Mouse (Mus musculus): ENCODE results near the gene Gsg1l. TPM values are rescaled to one million over a fixed set of nuclear protein-coding genes. Genes with fewer than 3 reads are reported as not detected.

Gsg1l gene
- polyA plus RNA-seq, 1 experiment = not detected

GRCm38 (mm10) chr7:125931602-125932001 lies 150.6 kb downstream of the Gsg1l start:
- Histone ChIP-seq H3K4me1 (ENCODE audit: control insufficient read depth, insufficient read depth, low read length) (no peaks in the 10 kb centered on the region), H3K36me3 (ENCODE audit: control insufficient read depth, insufficient read depth, low read length, poor library complexity, severe bottlenecking) (no peaks in the 10 kb centered on the region), H3K4me3 (ENCODE audit: low read depth, low read length) (no peak overlapping the region), H3K9ac (ENCODE audit: low read depth, poor library complexity, severe bottlenecking) (no peak overlapping the region), H3K27me3 (ENCODE audit: control insufficient read depth, insufficient read depth, low read length, poor library complexity, severe bottlenecking) (no peaks in the 10 kb centered on the region), H3K9me3 (replicated peaks; ENCODE audit: control insufficient read depth, insufficient read depth, low read length, poor library complexity, severe bottlenecking) (no peaks in the 10 kb centered on the region), H3K27ac (ENCODE audit: insufficient read depth, low read length) (no peak overlapping the region)
- TF ChIP-seq CTCF (IDR thresholded peaks at IDR 0.05; ENCODE audit: low read depth, low read length) = no peak
- TF ChIP-seq EP300 (IDR thresholded peaks at IDR 0.05; ENCODE audit: insufficient read depth, low read depth, low read length) = no peak
- TF ChIP-seq POLR2A (IDR thresholded peaks at IDR 0.05; ENCODE audit: insufficient read depth, low read length) = no peak

- Histone ChIP-seq H3K27ac (ENCODE audit: insufficient read depth, low read length) (no peak overlapping the region), H3K9me3 (replicated peaks; ENCODE audit: control insufficient read depth, insufficient read depth, low read length, poor library complexity, severe bottlenecking) (no peaks in the 10 kb centered on the region), H3K4me3 (ENCODE audit: low read depth, low read length) (no peak overlapping the region), H3K4me1 (ENCODE audit: control insufficient read depth, insufficient read depth, low read length) (no peaks in the 10 kb centered on the region), H3K9ac (ENCODE audit: low read depth, poor library complexity, severe bottlenecking) (no peak overlapping the region), H3K27me3 (ENCODE audit: control insufficient read depth, insufficient read depth, low read length, poor library complexity, severe bottlenecking) (no peaks in the 10 kb centered on the region), H3K36me3 (ENCODE audit: control insufficient read depth, insufficient read depth, low read length, poor library complexity, severe bottlenecking) (no peaks in the 10 kb centered on the region)
- TF ChIP-seq CTCF (IDR thresholded peaks at IDR 0.05; ENCODE audit: low read depth, low read length) (no peak), POLR2A (IDR thresholded peaks at IDR 0.05; ENCODE audit: insufficient read depth, low read length) (no peak), EP300 (IDR thresholded peaks at IDR 0.05; ENCODE audit: insufficient read depth, low read depth, low read length) (no peak)
Observed at GRCm38 (mm10) chr7:125924044-125924443, 158.2 kb downstream of the Gsg1l start.

GRCm38 (mm10) chr7:125920801-125921200 lies 161.4 kb downstream of the Gsg1l start:
- H3K4me3 ChIP-seq (ENCODE audit: low read depth, low read length) = no peak overlapping the region
- TF ChIP-seq POLR2A (IDR thresholded peaks at IDR 0.05; ENCODE audit: insufficient read depth, low read length) (no peak), CTCF (IDR thresholded peaks at IDR 0.05; ENCODE audit: low read depth, low read length) (no peak), EP300 (IDR thresholded peaks at IDR 0.05; ENCODE audit: insufficient read depth, low read depth, low read length) (no peak)
- H3K9me3 ChIP-seq (replicated peaks; ENCODE audit: control insufficient read depth, insufficient read depth, low read length, poor library complexity, severe bottlenecking) = no peaks in the 10 kb centered on the region
- H3K4me1 ChIP-seq (ENCODE audit: control insufficient read depth, insufficient read depth, low read length) = no peaks in the 10 kb centered on the region
- no peaks in the 10 kb centered on the region for H3K27me3 ChIP-seq (ENCODE audit: control insufficient read depth, insufficient read depth, low read length, poor library complexity, severe bottlenecking)
- no peaks in the 10 kb centered on the region for H3K36me3 ChIP-seq (ENCODE audit: control insufficient read depth, insufficient read depth, low read length, poor library complexity, severe bottlenecking)
- H3K9ac ChIP-seq (ENCODE audit: low read depth, poor library complexity, severe bottlenecking) = no peak overlapping the region
- H3K27ac ChIP-seq (ENCODE audit: insufficient read depth, low read length) = no peak overlapping the region

- Histone ChIP-seq H3K9ac (ENCODE audit: low read depth, poor library complexity, severe bottlenecking) (no peak overlapping the region), H3K27ac (ENCODE audit: insufficient read depth, low read length) (no peak overlapping the region), H3K36me3 (ENCODE audit: control insufficient read depth, insufficient read depth, low read length, poor library complexity, severe bottlenecking) (no peaks in the 10 kb centered on the region), H3K4me1 (ENCODE audit: control insufficient read depth, insufficient read depth, low read length) (no peaks in the 10 kb centered on the region), H3K27me3 (ENCODE audit: control insufficient read depth, insufficient read depth, low read length, poor library complexity, severe bottlenecking) (no peaks in the 10 kb centered on the region), H3K9me3 (replicated peaks; ENCODE audit: control insufficient read depth, insufficient read depth, low read length, poor library complexity, severe bottlenecking) (no peaks in the 10 kb centered on the region), H3K4me3 (ENCODE audit: low read depth, low read length) (no peak overlapping the region)
- no peak for TF ChIP-seq CTCF (IDR thresholded peaks at IDR 0.05; ENCODE audit: low read depth, low read length)
- TF ChIP-seq POLR2A (IDR thresholded peaks at IDR 0.05; ENCODE audit: insufficient read depth, low read length) = no peak
- no peak for TF ChIP-seq EP300 (IDR thresholded peaks at IDR 0.05; ENCODE audit: insufficient read depth, low read depth, low read length)
Observed at GRCm38 (mm10) chr7:125900386-125901161, 181.6 kb downstream of the Gsg1l start.

GRCm38 (mm10) chr7:125899916-125900315 lies 182.3 kb downstream of the Gsg1l start:
- Histone ChIP-seq H3K4me3 (ENCODE audit: low read depth, low read length) (no peak overlapping the region), H3K9me3 (replicated peaks; ENCODE audit: control insufficient read depth, insufficient read depth, low read length, poor library complexity, severe bottlenecking) (no peaks in the 10 kb centered on the region), H3K36me3 (ENCODE audit: control insufficient read depth, insufficient read depth, low read length, poor library complexity, severe bottlenecking) (no peaks in the 10 kb centered on the region), H3K27me3 (ENCODE audit: control insufficient read depth, insufficient read depth, low read length, poor library complexity, severe bottlenecking) (no peaks in the 10 kb centered on the region), H3K27ac (ENCODE audit: insufficient read depth, low read length) (no peak overlapping the region), H3K4me1 (ENCODE audit: control insufficient read depth, insufficient read depth, low read length) (no peaks in the 10 kb centered on the region), H3K9ac (ENCODE audit: low read depth, poor library complexity, severe bottlenecking) (no peak overlapping the region)
- TF ChIP-seq EP300 (IDR thresholded peaks at IDR 0.05; ENCODE audit: insufficient read depth, low read depth, low read length) (no peak), POLR2A (IDR thresholded peaks at IDR 0.05; ENCODE audit: insufficient read depth, low read length) (no peak), CTCF (IDR thresholded peaks at IDR 0.05; ENCODE audit: low read depth, low read length) (no peak)

GRCm38 (mm10) chr7:125899036-125899435 lies 183.2 kb downstream of the Gsg1l start:
- no peaks in the 10 kb centered on the region for H3K36me3 ChIP-seq (ENCODE audit: control insufficient read depth, insufficient read depth, low read length, poor library complexity, severe bottlenecking)
- H3K4me3 ChIP-seq (ENCODE audit: low read depth, low read length) = no peak overlapping the region
- H3K9ac ChIP-seq (ENCODE audit: low read depth, poor library complexity, severe bottlenecking) = no peak overlapping the region
- no peaks in the 10 kb centered on the region for H3K4me1 ChIP-seq (ENCODE audit: control insufficient read depth, insufficient read depth, low read length)
- no peak overlapping the region for H3K27ac ChIP-seq (ENCODE audit: insufficient read depth, low read length)
- TF ChIP-seq POLR2A (IDR thresholded peaks at IDR 0.05; ENCODE audit: insufficient read depth, low read length) (no peak), EP300 (IDR thresholded peaks at IDR 0.05; ENCODE audit: insufficient read depth, low read depth, low read length) (no peak), CTCF (IDR thresholded peaks at IDR 0.05; ENCODE audit: low read depth, low read length) (no peak)
- no peaks in the 10 kb centered on the region for H3K9me3 ChIP-seq (replicated peaks; ENCODE audit: control insufficient read depth, insufficient read depth, low read length, poor library complexity, severe bottlenecking)
- no peaks in the 10 kb centered on the region for H3K27me3 ChIP-seq (ENCODE audit: control insufficient read depth, insufficient read depth, low read length, poor library complexity, severe bottlenecking)

All from ES-Bruce4 (cell line).